Mouse (Mus musculus) cerebellum, postnatal 4 days (tissue): ENCODE results near the gene Dhx37.
"Not testable (repeated sequence)": the region's sequence is repeated elsewhere in the genome, so short reads cannot be mapped to it uniquely, and the experiment has no call there.

Experiments
- DNase-seq, 2 experiments: peaks; one replicate each; pipeline ENCODE4 v3.0.0; 2022; ENCODE audit warnings: low spot score in 2 of 2, mixed read lengths in 1 of 2

The Dhx37 gene

DNA sequence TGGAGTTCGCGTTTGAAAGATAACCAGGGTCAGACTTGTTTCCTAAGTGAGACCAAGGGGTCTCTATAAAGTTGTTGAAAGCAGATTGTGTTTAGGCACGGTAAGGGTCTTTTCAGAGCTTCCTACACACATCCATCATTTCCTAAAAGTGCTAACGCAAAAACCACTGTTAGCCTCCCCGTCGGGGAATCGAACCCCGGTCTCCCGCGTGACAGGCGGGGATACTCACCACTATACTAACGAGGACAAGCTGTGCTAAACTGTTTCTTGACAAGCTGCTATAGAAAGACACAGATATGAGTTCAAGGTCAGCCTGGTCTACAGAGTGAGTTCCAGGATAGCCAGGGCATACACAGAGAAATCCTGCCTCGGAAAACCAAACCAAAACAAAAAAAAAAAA is 25.1 kb downstream of the Dhx37 start:
- peak; percentile 78 to 81 for DNase-seq

DNA sequence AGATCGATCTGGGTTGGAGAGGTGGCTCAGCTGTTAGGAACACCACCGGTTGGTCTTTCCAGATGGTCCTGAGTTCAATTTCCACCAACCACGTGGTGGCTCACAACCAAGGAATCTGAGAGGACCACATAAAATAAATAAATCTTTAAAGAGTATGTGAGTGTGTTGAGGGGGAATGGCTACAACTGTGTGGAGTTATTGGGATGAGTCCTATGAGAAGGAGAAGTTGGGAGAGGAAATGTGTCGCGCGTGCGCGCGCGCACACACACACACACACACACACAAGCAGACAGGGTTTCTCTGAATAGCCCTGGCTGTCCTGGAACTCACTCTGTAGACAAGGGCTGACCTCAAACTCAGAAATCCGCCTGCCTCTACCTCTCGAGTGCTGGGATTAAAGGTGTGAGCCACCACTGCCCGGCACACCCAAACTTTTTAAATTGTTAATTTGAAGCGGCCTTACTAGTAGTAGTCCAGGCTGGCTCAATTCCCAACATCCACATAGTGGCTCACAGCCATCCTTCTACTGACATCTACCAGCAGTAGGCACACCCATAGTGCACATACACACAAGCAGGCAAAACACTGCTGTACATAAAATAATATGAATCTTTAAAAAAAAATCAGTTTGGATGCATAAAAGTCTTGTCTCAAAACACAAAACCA is 25.9 kb downstream of the Dhx37 start:
- no peak for DNase-seq

DNA sequence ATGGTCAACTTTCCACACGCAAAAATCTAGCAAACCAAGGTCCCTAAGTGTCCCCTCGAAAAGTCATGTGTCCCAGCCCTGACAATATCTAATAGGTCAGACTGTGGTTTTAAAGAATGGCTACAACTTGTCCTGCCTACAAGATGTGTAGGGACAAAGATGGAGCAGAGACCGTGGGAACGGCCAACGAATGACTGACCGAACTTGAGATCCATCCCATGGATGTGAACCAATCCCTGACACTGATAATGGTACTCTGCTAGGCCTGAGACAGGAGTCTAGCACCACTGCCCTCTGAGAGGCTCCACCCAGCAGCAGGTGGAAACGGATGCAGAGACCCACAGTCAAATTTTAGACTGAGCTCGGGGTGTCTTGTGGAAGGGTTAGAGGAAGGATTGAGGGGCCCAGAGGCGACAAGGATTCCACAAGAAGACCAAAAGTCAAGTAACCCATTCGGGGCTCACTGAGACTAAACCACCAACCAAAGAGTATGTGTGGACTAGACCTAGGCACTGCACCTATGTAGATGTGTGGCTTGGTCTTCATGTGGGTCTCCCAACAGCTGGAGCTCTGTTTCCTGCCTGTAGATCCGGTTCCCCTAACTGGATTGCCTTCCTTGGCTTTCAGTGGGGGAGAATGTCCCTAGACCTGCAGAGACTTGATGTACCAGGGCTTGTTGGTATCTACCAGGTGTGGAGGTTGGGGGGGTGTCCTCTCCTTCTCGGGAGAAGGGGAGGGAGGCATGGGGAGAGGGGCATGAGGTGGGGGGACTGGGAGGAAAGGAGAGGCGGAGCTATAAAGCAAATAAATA is 26.7 kb downstream of the Dhx37 start:
- DNase-seq = no peak

DNA sequence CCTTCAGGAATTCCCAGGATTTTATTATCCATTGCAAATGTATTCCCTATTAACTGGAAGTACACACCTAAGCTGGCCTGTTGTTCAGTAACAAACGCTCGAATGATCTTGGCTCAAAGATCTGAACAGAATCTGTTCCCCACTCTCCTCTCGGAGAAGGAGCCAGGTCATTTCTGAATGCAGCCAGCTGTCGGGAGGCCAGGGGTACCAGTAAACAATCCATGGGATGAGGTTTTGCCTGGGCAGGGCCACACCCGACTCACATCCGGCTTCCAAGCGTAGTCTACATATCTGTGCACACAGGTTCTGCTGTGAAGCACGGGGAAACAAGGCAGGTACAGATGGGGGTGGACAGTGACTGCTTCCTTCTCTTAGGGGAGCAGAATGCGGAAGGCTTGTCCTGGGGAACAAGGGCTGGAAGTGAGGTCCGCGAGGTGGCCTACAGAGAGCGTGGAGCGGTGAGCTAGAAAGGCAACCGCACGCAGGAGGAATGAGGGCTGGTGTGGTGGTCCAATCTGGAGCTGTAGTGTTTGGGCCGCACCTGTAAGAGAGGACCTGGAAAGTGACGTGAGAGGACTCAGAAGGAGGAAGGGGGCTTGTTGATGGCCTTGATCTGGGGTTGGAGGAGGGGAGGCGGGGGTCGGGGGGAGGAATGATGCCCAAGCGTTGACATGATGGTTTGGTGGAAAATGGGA is 27.5 kb downstream of the Dhx37 start:
- DNase-seq = peak in 1 of 2 experiments; percentile 56

DNA sequence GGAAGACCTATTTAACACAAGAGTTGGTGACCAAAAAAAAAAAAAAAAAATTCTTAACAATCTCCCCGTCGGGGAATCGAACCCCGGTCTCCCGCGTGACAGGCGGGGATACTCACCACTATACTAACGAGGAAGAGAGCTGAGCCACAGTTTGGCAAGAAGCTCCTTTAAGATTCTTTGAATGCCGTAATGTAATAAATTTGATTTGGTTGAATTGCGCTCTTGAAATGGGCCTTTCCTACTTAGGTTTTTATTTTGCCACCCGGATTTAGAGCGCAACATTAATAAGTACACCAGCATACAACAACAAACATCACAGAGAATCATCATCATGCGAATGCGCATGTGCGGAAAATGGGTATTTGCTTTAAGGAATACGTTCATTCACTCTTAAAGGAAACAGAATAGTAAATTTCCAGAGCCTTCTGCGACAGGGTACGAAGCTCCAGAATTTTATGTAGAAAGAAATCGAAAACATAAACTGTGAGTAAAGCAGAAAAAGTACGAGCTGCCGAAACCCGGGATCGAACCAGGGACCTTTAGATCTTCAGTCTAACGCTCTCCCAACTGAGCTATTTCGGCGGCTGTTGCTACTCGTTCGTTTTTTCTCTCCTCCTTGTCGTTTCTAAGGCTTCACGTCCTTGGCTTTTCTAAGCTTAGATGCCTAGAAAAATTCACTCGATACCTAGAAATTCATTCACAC is 28.2 kb downstream of the Dhx37 start:
- DNase-seq = peak; percentile 74 to 93

DNA sequence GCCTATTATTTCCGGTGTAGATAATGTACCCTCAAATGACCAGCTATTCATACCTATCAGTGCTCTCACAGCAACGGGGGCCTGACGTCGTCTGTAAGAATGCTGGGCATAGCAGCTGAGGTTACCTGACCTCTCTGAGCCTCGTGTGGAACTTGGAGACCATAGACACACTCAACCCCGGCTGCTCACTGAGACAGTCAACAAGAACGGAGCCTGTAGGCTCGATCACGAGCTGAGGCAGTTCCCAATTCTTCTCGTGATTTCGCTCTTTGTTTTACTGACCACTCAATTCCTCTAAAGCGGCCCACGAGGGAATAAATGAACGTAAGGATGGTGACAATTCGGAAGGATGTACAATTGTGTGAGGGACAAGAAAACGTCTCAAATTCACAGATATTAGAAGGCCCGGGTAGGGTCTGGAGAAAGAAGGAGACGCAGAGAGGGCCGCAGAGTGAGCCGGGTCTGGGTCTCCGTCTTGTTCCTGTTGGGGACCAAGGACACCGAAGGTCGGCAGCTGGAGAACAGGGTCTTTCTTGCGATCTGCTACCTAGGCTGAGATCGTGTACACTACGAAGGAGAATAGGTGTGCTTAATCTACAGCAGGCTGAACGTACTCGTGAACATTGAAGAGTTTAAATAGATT is 28.9 kb downstream of the Dhx37 start:
- peak in 1 of 2 experiments; percentile 46 for DNase-seq

DNA sequence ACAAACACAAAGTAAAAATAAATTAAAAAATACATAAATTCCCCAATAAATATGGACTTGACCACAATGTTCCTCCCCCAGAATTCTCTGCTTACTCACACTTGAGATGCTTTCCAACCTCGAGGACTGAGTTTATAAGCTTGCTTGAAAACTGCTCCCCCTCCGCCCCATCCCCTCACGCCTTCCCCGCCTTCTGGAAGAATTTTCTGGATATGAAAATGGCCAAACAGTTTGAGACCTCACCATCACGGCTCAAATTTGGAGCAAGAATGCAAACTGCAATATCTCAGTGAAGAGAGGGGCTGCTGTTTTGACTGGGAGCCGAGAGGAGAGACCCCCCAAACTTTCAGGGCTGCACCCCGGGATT is 29.4 kb downstream of the Dhx37 start:
- DNase-seq = peak in 1 of 2 experiments; percentile 19

DNA sequence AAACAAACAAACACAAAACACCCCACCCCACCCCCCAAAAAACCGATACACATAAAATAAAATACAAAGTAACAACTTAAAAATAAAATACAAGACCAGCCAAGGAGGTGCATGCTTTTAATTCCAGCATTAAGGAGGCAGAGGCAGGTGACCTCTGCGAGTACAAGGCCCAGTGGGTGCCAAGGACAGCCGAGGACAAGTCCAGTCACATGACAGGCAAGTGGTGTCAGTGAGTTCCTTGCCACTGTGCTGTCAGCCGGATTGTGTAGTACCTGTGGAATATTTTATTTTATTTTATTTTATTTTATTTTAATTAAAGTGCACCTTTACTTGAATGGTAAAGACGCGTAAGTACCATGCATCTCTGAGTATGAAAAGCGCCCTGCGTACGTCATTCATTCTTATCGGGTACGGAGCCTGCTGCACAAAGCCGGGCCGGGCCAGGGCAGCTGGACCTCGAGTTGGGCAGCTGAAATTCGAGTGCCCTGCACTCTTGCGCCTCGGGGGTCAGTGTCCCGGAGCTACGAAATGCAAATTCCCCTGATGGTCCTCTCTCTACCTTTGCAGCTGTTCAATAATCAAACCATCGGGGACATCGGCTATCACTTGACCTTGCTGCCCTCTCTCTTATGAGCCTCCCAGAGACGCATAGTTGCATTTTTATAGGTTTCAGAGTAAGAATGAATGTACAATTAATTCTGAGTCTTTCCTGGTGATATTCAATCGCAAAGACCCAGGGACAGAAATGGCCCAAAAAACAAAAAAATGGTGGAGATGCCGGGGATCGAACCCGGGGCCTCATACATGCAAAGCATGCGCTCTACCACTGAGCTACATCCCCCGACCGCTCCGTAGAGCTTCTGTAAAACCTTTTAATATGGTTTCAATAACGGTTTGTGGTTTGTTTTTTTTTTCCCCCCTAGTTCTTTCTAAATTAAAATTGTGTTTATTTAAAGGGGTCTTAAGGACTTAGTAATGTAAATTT is 30.1 kb downstream of the Dhx37 start:
- peak in 1 of 2 experiments; percentile 76 for DNase-seq

DNA sequence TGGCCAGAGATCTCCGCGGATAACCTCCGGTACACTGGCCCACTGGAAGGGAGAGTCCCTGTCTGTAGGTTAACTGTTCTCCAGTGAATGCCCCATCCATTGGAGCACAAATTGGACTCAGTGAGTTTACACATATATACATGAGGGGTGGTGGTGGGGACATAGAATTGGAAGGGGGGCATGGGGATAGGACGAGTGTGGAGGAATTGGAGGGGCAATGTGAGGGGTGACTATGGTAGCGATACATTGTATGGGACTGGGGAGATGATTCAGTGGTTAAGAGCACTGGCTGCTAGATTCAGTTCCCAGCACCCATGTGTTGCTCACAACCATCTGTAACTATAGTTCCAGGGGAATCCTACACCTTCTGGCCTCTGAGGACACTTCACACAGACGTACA is 30.9 kb downstream of the Dhx37 start:
- no peak for DNase-seq

DNA sequence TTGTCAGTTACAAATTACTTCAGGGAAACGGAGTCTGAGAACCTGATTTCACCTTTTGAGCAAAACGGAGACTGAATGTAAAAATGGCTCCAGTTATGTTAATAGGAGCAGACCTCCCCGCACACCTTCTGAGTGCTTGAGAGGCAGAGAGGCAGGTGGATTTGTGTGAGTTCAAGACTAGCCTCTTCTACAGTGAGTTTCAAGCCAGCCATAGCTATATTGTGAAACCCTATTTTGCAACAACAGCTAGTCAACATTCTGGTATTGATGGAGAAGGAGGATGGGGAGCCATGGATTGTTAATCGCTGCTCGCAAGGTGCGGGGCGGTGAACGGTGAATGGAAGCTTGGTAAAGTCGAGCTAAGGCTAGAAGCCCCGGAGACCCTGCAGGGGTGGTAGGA is 31.4 kb downstream of the Dhx37 start:
- DNase-seq = no peak

DNA sequence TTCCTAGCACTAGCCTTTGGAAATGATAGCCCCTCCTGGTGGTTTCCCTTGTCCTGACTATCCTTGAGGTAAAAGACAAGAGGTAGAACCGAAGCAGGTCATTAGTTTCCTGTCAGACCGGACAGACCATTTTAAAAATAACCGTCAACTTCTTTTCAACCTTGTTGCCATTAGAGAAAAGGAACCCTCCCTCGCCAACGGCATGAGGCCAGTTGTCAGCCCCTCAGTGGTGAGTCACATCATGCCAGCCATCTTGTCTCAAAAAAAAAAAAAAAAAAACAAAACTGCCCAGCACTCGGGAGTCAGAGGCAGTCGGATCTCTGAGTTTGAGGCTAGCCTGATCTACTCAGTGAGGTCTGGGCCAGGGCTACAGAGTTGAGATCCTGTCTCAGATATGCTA is 33.0 kb downstream of the Dhx37 start:
- no peak for DNase-seq

DNA sequence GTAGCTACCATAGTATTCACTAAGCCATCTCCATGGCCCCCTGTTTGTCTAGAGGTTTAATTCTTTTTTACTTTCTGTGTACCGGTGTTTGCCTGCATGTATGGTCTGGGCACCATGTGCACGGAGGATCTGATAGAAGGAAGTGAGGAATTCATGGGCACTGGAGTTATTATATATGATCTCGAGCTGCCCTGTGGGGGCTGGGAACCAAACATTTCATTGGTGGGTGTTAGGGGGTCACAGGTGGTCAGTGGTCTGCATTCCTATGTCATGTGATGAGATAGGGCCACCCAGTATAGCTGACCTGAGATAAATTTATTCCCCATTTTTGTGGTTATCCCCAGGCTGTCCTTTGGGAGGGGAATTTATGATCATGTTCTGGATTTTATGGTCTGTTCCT is 38.9 kb downstream of the Dhx37 start:
- DNase-seq = no peak

DNA sequence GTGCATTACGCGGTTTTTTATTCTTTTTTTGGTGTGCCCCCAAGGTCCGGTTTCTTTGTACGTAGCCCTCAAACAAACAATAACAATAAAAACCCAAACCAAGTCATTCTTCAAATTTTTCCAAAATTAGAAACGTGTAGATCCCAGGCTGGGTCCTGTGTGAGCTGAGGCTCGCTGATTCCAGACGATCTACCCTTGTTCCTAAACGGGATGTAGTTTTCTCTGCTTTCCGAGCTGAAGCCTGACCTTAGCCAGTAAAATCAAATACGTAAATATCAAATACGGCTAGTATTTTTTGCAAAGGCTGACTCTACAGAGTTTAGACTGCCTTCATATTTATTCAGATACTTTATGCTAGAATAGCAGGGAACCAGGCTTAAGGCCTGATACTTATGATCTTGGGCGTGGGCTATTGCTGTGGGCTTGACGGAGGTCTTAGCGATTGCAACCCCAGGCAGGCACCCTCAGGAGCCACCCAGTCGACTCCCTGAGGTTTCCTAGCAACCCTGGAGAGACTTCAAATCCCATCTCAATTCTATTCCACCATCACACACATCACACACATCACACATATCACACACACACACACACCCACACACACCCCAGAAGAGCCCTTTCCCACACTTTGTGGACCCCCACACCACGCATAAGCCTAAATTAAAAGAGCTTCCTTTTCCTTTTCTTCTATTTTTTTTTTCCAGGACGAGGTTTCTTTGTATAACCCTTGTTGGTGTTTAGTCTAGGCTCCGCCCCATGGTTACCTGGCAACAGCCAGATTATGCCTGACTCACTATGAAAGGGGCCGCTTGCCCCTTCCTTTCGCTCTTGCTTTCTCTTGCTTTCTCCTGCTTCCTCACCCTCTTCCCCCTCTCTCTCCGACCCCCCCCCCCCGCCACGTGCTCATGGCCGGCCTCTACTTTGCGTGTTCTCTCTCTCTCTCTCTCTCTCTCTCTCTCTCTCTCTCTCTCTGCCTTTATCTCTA is 40.0 kb downstream of the Dhx37 start:
- peak in 1 of 2 experiments; percentile 61 for DNase-seq

DNA sequence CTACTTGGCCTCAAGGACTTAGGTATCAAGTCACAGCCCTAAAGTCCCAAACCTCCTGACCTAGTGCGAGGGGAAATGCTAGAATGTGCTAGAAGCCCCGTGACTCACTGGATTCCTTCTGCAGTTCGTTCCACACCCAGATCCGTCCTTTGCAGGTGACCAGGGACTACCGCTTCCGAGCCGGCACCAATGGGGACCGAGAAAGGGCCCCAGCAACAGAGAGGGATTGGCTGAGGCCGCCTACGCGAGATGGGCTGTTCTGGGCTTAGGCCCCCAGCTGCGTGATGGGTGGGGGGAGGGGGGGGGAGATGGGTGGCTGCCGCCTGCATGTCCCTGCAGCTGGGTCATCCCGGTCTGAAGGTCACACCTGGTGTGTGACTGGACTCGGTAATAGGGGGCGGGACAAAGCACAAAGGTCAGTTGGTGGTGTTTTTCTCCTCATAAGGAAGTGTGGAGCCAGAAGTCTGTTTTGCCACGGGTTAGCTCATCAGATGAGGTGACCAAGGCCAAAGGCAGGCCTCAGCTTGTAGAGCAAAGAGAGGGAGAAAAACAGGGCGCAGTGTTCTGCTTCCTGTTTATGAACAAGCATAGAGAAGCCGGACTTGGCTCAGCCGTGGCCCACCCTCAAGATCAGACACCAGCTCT is 40.8 kb downstream of the Dhx37 start:
- peak; percentile 94 to 95 for DNase-seq

DNA sequence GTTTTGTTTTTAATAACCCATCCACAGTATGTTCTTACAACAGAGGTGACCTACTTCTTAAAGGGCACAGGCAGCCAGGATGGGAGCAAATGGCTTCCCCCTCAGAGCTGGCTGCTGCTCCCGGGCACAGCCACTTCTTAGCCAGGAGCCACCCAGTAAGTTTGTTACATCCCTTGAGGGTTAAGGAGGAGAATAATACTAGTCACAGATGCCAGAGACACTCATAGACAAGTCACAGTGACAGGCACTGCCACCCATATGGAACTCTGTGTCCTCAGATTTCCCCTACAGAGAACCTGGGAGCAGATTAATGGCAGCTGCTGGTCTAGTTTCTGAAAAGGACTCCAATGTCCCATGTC is 41.3 kb downstream of the Dhx37 start:
- no peak for DNase-seq

DNA sequence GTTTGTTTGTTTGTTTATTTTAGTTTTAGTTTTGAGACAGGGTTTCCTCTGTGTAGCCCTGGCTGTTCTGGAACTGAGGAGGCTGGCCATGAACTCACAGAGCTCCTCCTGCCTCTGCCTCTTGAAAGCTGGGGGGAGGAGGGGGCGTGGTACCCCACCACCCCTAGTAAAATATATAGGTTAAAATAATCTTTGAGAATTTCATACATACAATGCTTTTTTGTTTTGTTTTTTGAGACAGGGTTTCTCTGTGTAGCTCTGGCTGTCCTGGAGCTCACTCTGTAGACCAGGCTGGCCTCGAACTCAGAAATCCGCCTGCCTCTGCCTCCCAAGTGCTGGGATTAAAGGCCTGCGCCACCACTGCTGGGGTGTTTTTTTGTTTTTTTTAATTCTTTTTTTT is 41.7 kb downstream of the Dhx37 start:
- not testable (repeated sequence) for DNase-seq

DNA sequence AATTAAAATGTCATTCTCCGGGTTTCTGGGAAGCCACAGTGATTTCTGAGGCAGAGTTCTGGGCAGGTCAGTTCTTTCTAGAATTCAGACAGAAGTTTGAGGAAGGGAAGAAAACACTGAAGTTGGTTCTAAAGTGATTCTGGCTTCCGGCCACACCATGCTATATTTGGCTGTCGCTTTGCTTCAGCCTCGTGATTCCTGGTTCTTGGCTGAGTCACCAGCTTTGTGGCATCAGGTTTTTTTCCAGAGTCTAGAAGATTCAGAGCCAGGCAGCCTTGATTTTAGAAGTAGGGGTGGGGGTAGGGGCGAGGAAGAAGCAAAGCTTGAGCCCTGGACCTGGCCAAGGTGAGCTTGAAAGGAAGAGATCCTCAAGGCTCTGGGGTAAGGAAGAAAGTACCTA is 42.3 kb downstream of the Dhx37 start:
- peak in 1 of 2 experiments; percentile 25 for DNase-seq

DNA sequence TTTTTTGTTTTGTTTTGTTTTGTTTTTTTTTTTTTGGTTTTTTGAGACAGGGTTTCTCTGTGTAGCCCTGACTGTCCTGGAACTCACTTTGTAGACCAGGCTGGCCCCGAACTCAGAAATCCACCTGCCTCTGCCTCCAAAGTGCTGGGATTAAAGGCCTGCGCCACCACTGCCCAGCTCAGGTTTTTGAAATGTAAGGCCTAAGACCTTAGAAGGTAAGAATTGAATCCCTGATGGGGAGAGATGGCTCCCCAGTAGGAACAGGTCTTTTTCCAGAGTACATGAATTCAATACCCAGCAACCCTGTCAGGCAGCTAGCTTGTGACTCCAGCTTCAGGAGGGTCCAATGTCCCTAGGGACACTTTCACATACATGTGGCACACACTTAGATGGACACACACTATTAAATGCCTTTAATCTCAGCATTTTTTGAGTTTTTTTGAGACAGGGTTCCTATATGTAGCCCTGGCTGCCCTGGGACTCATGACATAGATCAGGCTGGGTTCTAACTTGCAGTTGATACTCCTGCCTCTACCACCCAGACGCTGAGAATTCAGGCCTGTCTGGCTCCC is 42.9 kb downstream of the Dhx37 start:
- no peak for DNase-seq
